Mouse (Mus musculus): Measurements from ENCODE around the gene Mybphl. TPM values are rescaled to one million over a fixed set of nuclear protein-coding genes. Genes with fewer than 3 reads are reported as not detected.
A peak's percentile ranks its signal among the peaks of the same experiment; 100 is the strongest.

Gene Mybphl
- not detected in 2 replicates for polyA plus RNA-seq (2014; fragmentation: Nextera tagmentation; extraction: Ambion mirVana)

DNA sequence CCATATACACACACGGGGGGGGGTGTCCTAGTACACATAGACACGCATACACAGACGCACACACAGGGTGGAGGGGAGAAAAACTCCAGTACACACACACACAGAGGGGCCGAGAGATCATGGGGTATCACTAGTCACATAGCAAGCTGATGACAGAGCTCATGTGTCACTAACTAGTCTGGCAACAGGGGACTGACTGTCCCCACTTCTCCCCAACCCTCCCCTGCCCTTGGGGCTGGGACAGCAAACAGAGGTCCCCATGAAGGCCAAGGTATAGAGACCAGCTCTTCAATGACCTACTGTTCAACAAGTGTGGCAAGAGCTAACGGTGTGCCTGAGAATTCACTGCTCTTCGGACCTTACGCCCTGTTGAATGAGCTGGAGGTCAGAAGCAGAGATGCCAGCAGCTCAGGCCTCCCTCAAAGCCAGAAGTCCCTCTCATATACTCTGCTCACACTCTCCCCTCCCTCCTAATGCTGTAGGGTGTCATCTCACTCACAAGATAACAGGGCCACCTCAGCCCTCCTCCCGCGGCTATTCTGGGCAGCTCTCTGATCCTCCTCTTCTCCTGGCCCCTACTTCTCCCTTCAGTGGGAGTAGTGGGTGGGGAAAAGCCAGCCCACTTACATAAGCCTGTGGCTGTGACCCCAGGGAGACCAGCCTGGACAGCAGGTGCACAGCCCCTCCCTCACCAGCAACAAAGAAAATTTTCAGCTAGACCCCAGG lies at the start of gene Mybphl:
Mybphl (plus strand) TSS at position 642 of the 726 bp plus-strand sequence.
- Histone ChIP-seq H3K27me3 (replicated peaks; ENCODE audit: control insufficient read depth, insufficient read depth, low read length) (no peaks in the 10 kb centered on the region), H3K27ac (replicated peaks; ENCODE audit: low read depth, low read length) (no peak within 1 kb of the TSS), H3K4me2 (ENCODE audit: low read depth, low read length) (no peak within 1 kb of the TSS), H3K36me3 (ENCODE audit: control insufficient read depth, insufficient read depth, low read length) (no peaks in the 10 kb centered on the region), H3K4me3 (ENCODE audit: low read depth, low read length) (no peak within 1 kb of the TSS), H3K9ac (ENCODE audit: low read depth, low read length) (no peak within 1 kb of the TSS), H3K4me1 (ENCODE audit: control insufficient read depth, insufficient read depth, low read length) (peaks cover 6% of the 10 kb centered on the region; the same call in 1 of the 2 replicates), H3K9me3 (ENCODE audit: control insufficient read depth, low read length) (no peaks in the 10 kb centered on the region)
- DNase-seq (ENCODE audit: low spot score) (no peak), ATAC-seq (ENCODE audit: low read depth) (no peak)
- 65% methylated on average over 9 of the region's 9 CpGs for WGBS

DNA sequence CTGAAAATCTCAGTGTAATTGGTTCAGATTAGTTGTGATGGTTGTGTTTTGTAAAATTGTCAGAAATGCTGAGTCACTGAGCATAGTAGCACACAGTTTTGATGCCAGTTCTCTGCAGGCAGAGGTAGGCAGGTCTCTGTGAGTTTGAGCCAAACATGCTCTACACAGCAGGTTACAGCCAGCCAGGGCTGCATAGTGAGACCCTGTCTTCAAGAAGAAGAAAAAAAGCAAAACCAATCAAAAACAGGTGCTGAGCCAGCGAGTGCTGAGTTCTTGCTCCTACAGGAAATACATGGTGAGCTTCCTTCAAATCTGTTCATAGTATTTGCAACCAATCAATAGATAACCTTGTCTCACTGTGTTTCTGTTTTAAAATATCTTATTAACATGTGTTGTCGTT lies 46.2 kb upstream of the Mybphl start:
- Histone ChIP-seq H3K4me1 (ENCODE audit: control insufficient read depth, insufficient read depth, low read length) (peaks cover 12% of the 10 kb centered on the region; the same call in 1 of the 2 replicates), H3K9ac (ENCODE audit: low read depth, low read length) (no peak overlapping the region), H3K9me3 (ENCODE audit: control insufficient read depth, low read length) (no peaks in the 10 kb centered on the region), H3K27ac (replicated peaks; ENCODE audit: low read depth, low read length) (no peak overlapping the region), H3K4me3 (ENCODE audit: low read depth, low read length) (no peak overlapping the region), H3K27me3 (replicated peaks; ENCODE audit: control insufficient read depth, insufficient read depth, low read length) (no peaks in the 10 kb centered on the region), H3K36me3 (ENCODE audit: control insufficient read depth, insufficient read depth, low read length) (no peaks in the 10 kb centered on the region), H3K4me2 (ENCODE audit: low read depth, low read length) (no peak overlapping the region)
- 31% methylated on average over 2 of the region's 2 CpGs for WGBS
- DNase-seq (ENCODE audit: low spot score) (no peak), ATAC-seq (ENCODE audit: low read depth) (0 out of 2 replicates have a peak, but pooled peaks have one; percentile 53)

DNA sequence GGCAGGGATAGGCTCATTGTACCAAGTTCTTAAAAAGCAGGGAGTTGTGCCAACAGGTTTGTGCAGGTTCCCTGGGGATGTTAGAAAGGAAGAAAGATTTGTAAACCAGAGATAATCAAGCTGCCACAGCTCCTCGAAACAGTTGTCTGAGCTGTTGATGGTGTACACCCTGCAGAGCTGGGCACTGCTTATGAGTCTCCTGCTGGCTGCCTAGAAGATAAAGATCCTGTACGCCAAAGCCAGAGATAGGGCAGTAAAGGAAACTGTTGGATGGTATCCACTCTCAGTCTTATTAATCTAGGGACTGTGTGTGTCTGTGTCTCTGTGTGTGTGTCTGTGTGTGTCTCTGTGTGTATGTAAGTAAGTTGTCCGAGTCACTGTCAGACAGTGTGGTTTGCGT lies 43.0 kb upstream of the Mybphl start:
- peak; percentile 25 for DNase-seq (ENCODE audit: low spot score)
- Histone ChIP-seq H3K4me3 (ENCODE audit: low read depth, low read length) (no peak overlapping the region), H3K36me3 (ENCODE audit: control insufficient read depth, insufficient read depth, low read length) (0 out of 2 replicates have a peak, but pooled peaks cover 5% of the 10 kb centered on the region), H3K4me2 (ENCODE audit: low read depth, low read length) (no peak overlapping the region), H3K27me3 (replicated peaks; ENCODE audit: control insufficient read depth, insufficient read depth, low read length) (no peaks in the 10 kb centered on the region), H3K4me1 (ENCODE audit: control insufficient read depth, insufficient read depth, low read length) (peaks cover 12% of the 10 kb centered on the region; the same call in 1 of the 2 replicates), H3K9ac (ENCODE audit: low read depth, low read length) (no peak overlapping the region), H3K27ac (replicated peaks; ENCODE audit: low read depth, low read length) (no peak overlapping the region), H3K9me3 (ENCODE audit: control insufficient read depth, low read length) (no peaks in the 10 kb centered on the region)
- ATAC-seq (ENCODE audit: low read depth), result no peak
- 74% methylated on average over 4 of the region's 4 CpGs for WGBS

DNA sequence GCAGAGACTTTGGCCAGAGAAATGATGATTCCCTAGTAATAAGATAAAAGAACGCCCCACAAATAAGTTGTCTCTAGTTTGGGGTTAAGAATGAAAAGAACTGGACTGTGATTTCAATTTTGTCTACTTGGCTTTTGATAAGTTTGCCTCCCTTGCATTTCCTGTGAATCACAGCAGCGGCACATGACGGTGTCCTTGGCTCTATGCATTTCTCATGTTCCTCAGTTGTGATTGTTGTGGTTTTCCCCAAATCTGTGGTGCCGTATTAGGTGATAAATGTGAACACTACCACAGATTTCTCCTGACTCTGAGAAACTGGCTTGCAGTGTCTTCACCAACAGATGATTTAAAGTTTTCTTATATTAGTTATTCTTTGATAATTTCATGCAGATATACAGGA lies 42.6 kb upstream of the Mybphl start:
- H3K36me3 ChIP-seq (ENCODE audit: control insufficient read depth, insufficient read depth, low read length), result 0 out of 2 replicates have a peak, but pooled peaks cover 5% of the 10 kb centered on the region
- H3K9me3 ChIP-seq (ENCODE audit: control insufficient read depth, low read length), result no peaks in the 10 kb centered on the region
- ATAC-seq (ENCODE audit: low read depth) (no peak), DNase-seq (ENCODE audit: low spot score) (no peak)
- H3K4me1 ChIP-seq (ENCODE audit: control insufficient read depth, insufficient read depth, low read length), result peaks cover 12% of the 10 kb centered on the region; the same call in 1 of the 2 replicates
- no peaks in the 10 kb centered on the region for H3K27me3 ChIP-seq (replicated peaks; ENCODE audit: control insufficient read depth, insufficient read depth, low read length)
- no peak overlapping the region for H3K9ac ChIP-seq (ENCODE audit: low read depth, low read length)
- no peak overlapping the region for H3K4me3 ChIP-seq (ENCODE audit: low read depth, low read length)
- no peak overlapping the region for H3K4me2 ChIP-seq (ENCODE audit: low read depth, low read length)
- 74% methylated on average over 4 of the region's 4 CpGs for WGBS
- no peak overlapping the region for H3K27ac ChIP-seq (replicated peaks; ENCODE audit: low read depth, low read length)

DNA sequence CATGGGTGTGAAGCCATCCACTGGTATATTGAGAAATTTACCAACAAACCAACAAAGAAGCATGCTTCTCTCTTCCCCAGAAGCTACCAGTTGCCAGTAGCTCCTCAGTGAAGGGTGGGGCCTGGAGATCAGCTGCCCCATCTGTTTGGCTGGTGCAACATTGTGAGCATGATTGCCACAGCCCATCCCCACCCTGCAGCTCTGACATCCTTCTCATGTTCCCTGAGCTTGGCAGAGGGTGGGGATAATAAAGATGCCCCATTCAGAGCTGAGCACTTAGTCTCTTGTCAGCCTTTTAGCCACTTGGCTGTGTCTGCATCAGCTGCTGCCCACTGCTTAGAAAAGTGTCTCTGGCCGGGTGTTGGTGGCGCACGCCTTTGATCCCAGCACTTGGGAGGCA lies 41.7 kb upstream of the Mybphl start:
- no peak overlapping the region for H3K9ac ChIP-seq (ENCODE audit: low read depth, low read length)
- peak; percentile 42 for DNase-seq (ENCODE audit: low spot score)
- 84% methylated on average over 3 of the region's 3 CpGs for WGBS
- peaks cover 12% of the 10 kb centered on the region; the same call in 1 of the 2 replicates for H3K4me1 ChIP-seq (ENCODE audit: control insufficient read depth, insufficient read depth, low read length)
- no peaks in the 10 kb centered on the region for H3K9me3 ChIP-seq (ENCODE audit: control insufficient read depth, low read length)
- no peak overlapping the region for H3K4me3 ChIP-seq (ENCODE audit: low read depth, low read length)
- ATAC-seq (ENCODE audit: low read depth), result no peak; the same call in 1 of the 2 replicates
- H3K36me3 ChIP-seq (ENCODE audit: control insufficient read depth, insufficient read depth, low read length), result 0 out of 2 replicates have a peak, but pooled peaks cover 5% of the 10 kb centered on the region
- no peaks in the 10 kb centered on the region for H3K27me3 ChIP-seq (replicated peaks; ENCODE audit: control insufficient read depth, insufficient read depth, low read length)
- H3K27ac ChIP-seq (replicated peaks; ENCODE audit: low read depth, low read length), result no peak overlapping the region
- H3K4me2 ChIP-seq (ENCODE audit: low read depth, low read length), result no peak overlapping the region

DNA sequence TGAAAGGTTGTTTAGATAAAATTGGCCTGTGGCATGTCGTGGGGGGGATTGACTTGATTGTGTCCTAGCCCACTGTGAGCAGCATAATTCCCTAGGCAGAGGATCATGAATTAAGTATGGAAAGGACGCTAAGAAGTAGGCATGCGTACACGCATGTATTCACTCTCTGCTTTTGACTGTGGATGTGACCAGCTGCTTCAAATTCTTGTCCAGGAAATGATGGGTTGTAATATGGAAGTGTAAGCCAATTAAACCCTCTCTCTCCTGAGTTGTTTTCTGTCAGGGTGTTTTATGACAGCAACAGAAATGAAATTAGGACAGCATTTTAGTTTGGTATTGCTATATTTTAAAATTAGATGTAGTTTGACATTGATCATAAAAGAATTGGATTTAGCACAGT lies 39.9 kb upstream of the Mybphl start:
- DNase-seq (ENCODE audit: low spot score) (no peak), ATAC-seq (ENCODE audit: low read depth) (no peak)
- Histone ChIP-seq H3K4me1 (ENCODE audit: control insufficient read depth, insufficient read depth, low read length) (no peaks in the 10 kb centered on the region), H3K4me3 (ENCODE audit: low read depth, low read length) (no peak overlapping the region), H3K36me3 (ENCODE audit: control insufficient read depth, insufficient read depth, low read length) (0 out of 2 replicates have a peak, but pooled peaks cover 9% of the 10 kb centered on the region), H3K9me3 (ENCODE audit: control insufficient read depth, low read length) (no peaks in the 10 kb centered on the region), H3K9ac (ENCODE audit: low read depth, low read length) (no peak overlapping the region), H3K27me3 (replicated peaks; ENCODE audit: control insufficient read depth, insufficient read depth, low read length) (no peaks in the 10 kb centered on the region), H3K27ac (replicated peaks; ENCODE audit: low read depth, low read length) (no peak overlapping the region), H3K4me2 (ENCODE audit: low read depth, low read length) (no peak overlapping the region)
- WGBS, result 74% methylated on average over 4 of the region's 4 CpGs

DNA sequence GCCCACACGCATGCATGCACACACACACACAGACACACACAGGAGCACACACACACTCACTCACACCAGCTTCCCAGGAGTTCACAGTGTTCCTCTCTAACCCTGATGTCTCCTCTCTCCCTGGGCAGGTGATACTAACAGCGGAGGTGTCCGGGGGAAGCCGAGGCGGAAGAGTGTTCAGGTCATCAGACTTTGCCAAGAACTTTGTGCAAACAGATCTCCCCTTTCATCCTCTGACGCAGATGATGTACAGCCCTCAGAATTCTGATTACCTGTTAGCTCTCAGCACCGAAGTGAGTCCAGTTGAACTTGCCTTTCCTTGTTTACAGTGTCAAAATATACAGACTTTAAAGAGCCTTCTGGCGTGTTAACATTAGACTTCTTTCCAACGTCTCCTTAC lies 39.2 kb upstream of the Mybphl start:
- 89% methylated on average over 9 of the region's 9 CpGs for WGBS
- H3K36me3 ChIP-seq (ENCODE audit: control insufficient read depth, insufficient read depth, low read length), result 0 out of 2 replicates have a peak, but pooled peaks cover 9% of the 10 kb centered on the region
- DNase-seq (ENCODE audit: low spot score) (no peak), ATAC-seq (ENCODE audit: low read depth) (no peak)
- no peak overlapping the region for H3K4me2 ChIP-seq (ENCODE audit: low read depth, low read length)
- no peaks in the 10 kb centered on the region for H3K27me3 ChIP-seq (replicated peaks; ENCODE audit: control insufficient read depth, insufficient read depth, low read length)
- no peak overlapping the region for H3K9ac ChIP-seq (ENCODE audit: low read depth, low read length)
- no peak overlapping the region for H3K4me3 ChIP-seq (ENCODE audit: low read depth, low read length)
- H3K27ac ChIP-seq (replicated peaks; ENCODE audit: low read depth, low read length), result no peak overlapping the region
- H3K9me3 ChIP-seq (ENCODE audit: control insufficient read depth, low read length), result no peaks in the 10 kb centered on the region
- H3K4me1 ChIP-seq (ENCODE audit: control insufficient read depth, insufficient read depth, low read length), result no peaks in the 10 kb centered on the region

DNA sequence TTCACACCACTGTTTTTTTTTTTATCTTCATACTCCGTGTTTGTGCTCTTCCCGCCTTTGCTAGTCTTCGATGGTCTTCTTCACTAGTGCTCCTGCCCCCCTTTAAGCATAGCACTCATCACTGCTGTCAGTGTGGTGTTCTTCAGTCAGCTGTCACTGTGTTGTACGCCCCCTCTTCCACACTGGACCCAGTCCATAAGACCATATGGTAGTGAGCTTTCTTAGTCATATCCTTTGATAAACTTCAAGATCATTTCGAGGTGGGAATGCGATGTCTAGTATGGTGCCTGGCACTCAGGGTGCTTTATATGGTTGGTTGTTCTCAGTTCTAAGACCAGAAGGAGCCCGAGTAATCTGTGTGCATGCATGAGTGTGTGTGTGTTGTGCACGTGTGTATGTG lies 37.4 kb upstream of the Mybphl start:
- DNase-seq (ENCODE audit: low spot score), result no peak
- Histone ChIP-seq H3K4me2 (ENCODE audit: low read depth, low read length) (no peak overlapping the region), H3K36me3 (ENCODE audit: control insufficient read depth, insufficient read depth, low read length) (peaks cover 17% of the 10 kb centered on the region; the same call in 1 of the 2 replicates), H3K27me3 (replicated peaks; ENCODE audit: control insufficient read depth, insufficient read depth, low read length) (no peaks in the 10 kb centered on the region), H3K9ac (ENCODE audit: low read depth, low read length) (no peak overlapping the region), H3K27ac (replicated peaks; ENCODE audit: low read depth, low read length) (no peak overlapping the region), H3K9me3 (ENCODE audit: control insufficient read depth, low read length) (no peaks in the 10 kb centered on the region), H3K4me3 (ENCODE audit: low read depth, low read length) (no peak overlapping the region), H3K4me1 (ENCODE audit: control insufficient read depth, insufficient read depth, low read length) (no peaks in the 10 kb centered on the region)
- WGBS, result 84% methylated on average over 8 of the region's 8 CpGs
- no peak for ATAC-seq (ENCODE audit: low read depth)

DNA sequence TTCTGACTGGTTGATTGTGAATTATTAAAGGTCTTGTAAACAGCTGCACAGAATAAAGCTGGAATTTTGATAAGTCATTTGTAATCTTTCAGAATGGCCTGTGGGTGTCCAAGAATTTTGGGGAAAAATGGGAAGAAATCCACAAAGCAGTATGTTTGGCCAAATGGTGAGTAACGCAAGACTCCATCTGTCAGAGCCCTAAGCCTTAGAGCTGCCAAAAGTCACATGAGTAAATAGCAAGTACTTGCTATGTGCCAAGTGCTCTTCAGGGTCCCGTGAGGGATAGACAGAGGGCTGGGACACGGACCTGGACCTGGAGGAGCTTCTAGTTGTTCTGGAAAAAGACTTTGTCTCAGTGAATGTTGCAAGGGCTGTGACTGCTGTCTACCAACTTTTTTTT lies 36.8 kb upstream of the Mybphl start:
- WGBS, result 55% methylated on average over 3 of the region's 3 CpGs
- H3K9ac ChIP-seq (ENCODE audit: low read depth, low read length), result no peak overlapping the region
- H3K9me3 ChIP-seq (ENCODE audit: control insufficient read depth, low read length), result no peaks in the 10 kb centered on the region
- no peak overlapping the region for H3K4me2 ChIP-seq (ENCODE audit: low read depth, low read length)
- H3K27ac ChIP-seq (replicated peaks; ENCODE audit: low read depth, low read length), result peak overlapping the region; percentile 56; the same call in 1 of the 2 replicates
- H3K36me3 ChIP-seq (ENCODE audit: control insufficient read depth, insufficient read depth, low read length), result peaks cover 23% of the 10 kb centered on the region; the same call in 1 of the 2 replicates
- no peaks in the 10 kb centered on the region for H3K27me3 ChIP-seq (replicated peaks; ENCODE audit: control insufficient read depth, insufficient read depth, low read length)
- peak; percentile 31 for DNase-seq (ENCODE audit: low spot score)
- no peak overlapping the region for H3K4me3 ChIP-seq (ENCODE audit: low read depth, low read length)
- ATAC-seq (ENCODE audit: low read depth), result no peak
- no peaks in the 10 kb centered on the region for H3K4me1 ChIP-seq (ENCODE audit: control insufficient read depth, insufficient read depth, low read length)

Data from embryonic facial prominence, embryonic 14.5 days (tissue).